Mouse (Mus musculus) liver, embryonic 12.5 days (tissue): ENCODE measurements around the gene Tmem40. TPM values are rescaled to one million over a fixed set of nuclear protein-coding genes. Genes with fewer than 3 reads are reported as not detected.

Experiments
- ATAC-seq: fragments of 200-750 bp; cut with Nextera tagmentation; 2 replicates; pipeline ENCODE4 v1.8.0; 2017; ENCODE audit warnings: moderate number of reproducible peaks, mild to moderate bottlenecking, moderate library complexity
- H3K27ac ChIP-seq: fragments of 300-500 bp; sonication (generic); 2 replicates; pipeline ENCODE4 v1.5.1; 2016; ENCODE audit warnings: mild to moderate bottlenecking
- H3K27me3 ChIP-seq: fragments of 300-500 bp; sonication (generic); replicated peaks from 2 replicates; pipeline ENCODE4 v1.6.1; 2016; ENCODE audit warnings: mild to moderate bottlenecking, moderate library complexity
- H3K36me3 ChIP-seq: fragments of 300-500 bp; sonication (generic); 2 replicates; pipeline ENCODE4 v1.6.1; 2016; ENCODE audit warnings: mild to moderate bottlenecking, moderate library complexity
- H3K4me1 ChIP-seq: fragments of 300-500 bp; sonication (generic); 2 replicates; pipeline ENCODE4 v1.6.1; 2016
- H3K4me2 ChIP-seq: fragments of 300-500 bp; sonication (generic); 2 replicates; pipeline ENCODE4 v1.6.1; 2016; ENCODE audit warnings: mild to moderate bottlenecking, moderate library complexity
- H3K4me3 ChIP-seq: fragments of 300-500 bp; sonication (generic); 2 replicates; pipeline ENCODE4 v1.5.1; 2016; ENCODE audit warnings: mild to moderate bottlenecking, moderate library complexity
- H3K9ac ChIP-seq: fragments of 300-500 bp; sonication (generic); 2 replicates; pipeline ENCODE4 v1.6.1; 2016; ENCODE audit warnings: mild to moderate bottlenecking, moderate library complexity
- H3K9me3 ChIP-seq: fragments of 300-500 bp; sonication (generic); replicated peaks from 2 replicates; pipeline ENCODE4 v1.6.1; 2016; ENCODE audit warnings: mild to moderate bottlenecking, moderate library complexity
- WGBS: fragments of 180-500 bp; shearing (Covaris S2); methylation state at CpG from one replicate; pipeline ENCODE4 v1.1.7; 2016; ENCODE audit not compliant: insufficient replicate concordance; 5-methylcytosine and 5-hydroxymethylcytosine counted together
- polyA plus RNA-seq: library from polyadenylated mRNA; unstranded; fragments of >200 nt; fragmentation: Nextera tagmentation; extraction: Ambion mirVana; gene quantifications from 2 replicates; pipeline ENCODE4 v1.2.1, GENCODE M21; 2016

Gene Tmem40
- polyA plus RNA-seq, 1 experiment from 2014 or later: 32.7 TPM

DNA sequence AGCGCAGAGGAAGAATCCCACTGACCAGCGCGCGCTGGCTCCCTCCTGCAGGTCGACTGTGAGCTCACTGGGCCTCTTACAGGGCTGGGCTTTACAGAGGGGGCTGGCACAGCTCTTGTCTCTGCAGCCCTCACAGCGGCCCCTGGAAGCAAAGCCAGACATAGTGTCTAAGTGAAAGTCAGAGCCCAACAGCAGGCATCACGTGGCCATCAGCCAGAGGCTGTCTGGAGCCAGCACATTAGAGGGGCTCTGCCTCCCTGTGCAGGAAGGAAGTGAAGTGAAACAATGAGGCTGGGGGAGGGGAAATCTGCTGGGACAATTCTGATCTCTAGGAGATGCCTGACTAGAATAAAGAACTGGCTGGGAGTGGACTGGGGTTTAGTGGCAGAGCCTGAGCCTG, 2.0 kb upstream of the Tmem40 start:
- Histone ChIP-seq H3K9ac (0 out of 2 replicates have a peak overlapping the region, but pooled peaks have one; percentile 17), H3K27me3 (no peaks in the 10 kb centered on the region), H3K36me3 (no peaks in the 10 kb centered on the region), H3K4me2 (peak overlapping the region; percentile 47), H3K9me3 (no peaks in the 10 kb centered on the region), H3K4me1 (peaks cover 75% of the 10 kb centered on the region), H3K27ac (peak overlapping the region; percentile 75), H3K4me3 (no peak overlapping the region)
- ATAC-seq: peak; percentile 43
- 8% methylated on average over 7 of the region's 7 CpGs for WGBS

DNA sequence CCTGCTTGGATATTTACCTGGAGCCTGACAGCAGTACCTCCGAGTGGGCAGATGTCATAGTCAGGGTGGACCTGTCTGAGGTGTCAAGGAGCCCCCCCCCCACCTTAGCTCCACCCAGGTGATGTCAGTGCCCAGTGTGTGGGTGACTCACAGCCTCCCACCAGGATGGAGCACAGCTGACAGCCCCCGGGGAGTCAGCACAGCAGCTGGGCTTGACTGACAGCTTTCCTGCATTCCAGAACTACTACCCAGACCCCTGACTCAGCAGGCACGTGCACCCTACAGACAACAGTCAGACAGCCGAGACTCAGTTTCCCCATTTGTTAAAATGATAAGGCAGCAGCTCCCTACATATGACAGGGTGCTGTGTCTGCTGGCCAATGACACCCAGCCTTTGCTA, 1.2 kb downstream of the Tmem40 start:
- peak overlapping the region; percentile 80; the same call in 1 of the 2 replicates for H3K27ac ChIP-seq
- no peak overlapping the region for H3K4me3 ChIP-seq
- no peaks in the 10 kb centered on the region for H3K9me3 ChIP-seq
- H3K36me3 ChIP-seq: no peaks in the 10 kb centered on the region
- peaks cover 86% of the 10 kb centered on the region for H3K4me1 ChIP-seq
- H3K4me2 ChIP-seq: no peak overlapping the region
- ATAC-seq: no peak
- H3K9ac ChIP-seq: no peak overlapping the region
- 44% methylated on average over 4 of the region's 4 CpGs for WGBS
- H3K27me3 ChIP-seq: no peaks in the 10 kb centered on the region

DNA sequence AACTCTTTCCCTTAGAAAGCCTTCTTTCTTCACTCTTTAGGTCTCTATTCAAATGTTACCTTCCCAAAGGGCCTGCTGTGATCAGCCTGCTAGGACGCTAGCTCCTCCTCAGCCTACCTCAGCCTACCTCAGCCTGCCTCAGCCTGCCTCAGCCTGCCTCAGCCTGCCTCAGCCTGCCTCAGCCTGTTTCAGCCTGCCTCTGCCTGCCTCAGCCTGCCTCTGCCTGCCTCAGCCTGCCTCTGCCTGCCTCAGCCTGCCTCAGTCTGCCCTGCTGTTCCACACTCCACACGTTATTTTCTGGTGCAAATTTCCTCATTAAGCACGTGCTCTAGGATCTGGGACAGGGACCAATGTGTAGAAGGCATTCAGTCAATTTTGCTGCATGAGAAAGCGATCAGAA, 2.1 kb downstream of the Tmem40 start:
- ATAC-seq: no peak
- no peak overlapping the region for H3K4me2 ChIP-seq
- no peaks in the 10 kb centered on the region for H3K9me3 ChIP-seq
- 88% methylated on average over 4 of the region's 4 CpGs for WGBS
- peaks cover 94% of the 10 kb centered on the region for H3K4me1 ChIP-seq
- H3K4me3 ChIP-seq: no peak overlapping the region
- H3K9ac ChIP-seq: 0 out of 2 replicates have a peak overlapping the region, but pooled peaks have one; percentile 60
- no peaks in the 10 kb centered on the region for H3K27me3 ChIP-seq
- H3K27ac ChIP-seq: peak overlapping the region; percentile 80
- no peaks in the 10 kb centered on the region for H3K36me3 ChIP-seq

DNA sequence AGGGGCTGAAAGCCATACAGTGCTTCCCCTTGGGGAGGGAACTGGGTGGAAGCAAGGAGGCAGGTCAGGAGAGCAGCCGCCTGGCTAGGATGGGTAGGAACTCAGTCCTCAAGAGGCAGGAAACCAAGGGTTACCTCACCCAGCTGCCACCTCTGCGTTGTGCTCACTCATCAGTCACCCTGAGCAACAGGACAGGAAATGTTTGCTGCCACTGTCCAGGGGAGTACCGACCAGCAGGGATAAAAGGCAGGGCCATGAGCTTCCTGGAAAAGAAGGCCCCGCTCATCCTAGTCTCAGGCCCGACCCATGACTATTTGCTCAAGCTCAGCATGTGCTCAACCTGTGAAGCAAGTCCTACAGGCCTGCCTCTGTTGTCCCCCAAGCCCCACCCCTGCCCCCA, 2.7 kb downstream of the Tmem40 start:
- H3K9me3 ChIP-seq: no peaks in the 10 kb centered on the region
- H3K9ac ChIP-seq: peak overlapping the region; percentile 60
- H3K27me3 ChIP-seq: no peaks in the 10 kb centered on the region
- peak overlapping the region; percentile 64 for H3K4me2 ChIP-seq
- peak; percentile 11 for ATAC-seq
- H3K36me3 ChIP-seq: no peaks in the 10 kb centered on the region
- WGBS: 32% methylated on average over 5 of the region's 5 CpGs
- peaks cover 96% of the 10 kb centered on the region for H3K4me1 ChIP-seq
- peak overlapping the region; percentile 80 for H3K27ac ChIP-seq
- peak overlapping the region; percentile 48; the same call in 1 of the 2 replicates for H3K4me3 ChIP-seq

DNA sequence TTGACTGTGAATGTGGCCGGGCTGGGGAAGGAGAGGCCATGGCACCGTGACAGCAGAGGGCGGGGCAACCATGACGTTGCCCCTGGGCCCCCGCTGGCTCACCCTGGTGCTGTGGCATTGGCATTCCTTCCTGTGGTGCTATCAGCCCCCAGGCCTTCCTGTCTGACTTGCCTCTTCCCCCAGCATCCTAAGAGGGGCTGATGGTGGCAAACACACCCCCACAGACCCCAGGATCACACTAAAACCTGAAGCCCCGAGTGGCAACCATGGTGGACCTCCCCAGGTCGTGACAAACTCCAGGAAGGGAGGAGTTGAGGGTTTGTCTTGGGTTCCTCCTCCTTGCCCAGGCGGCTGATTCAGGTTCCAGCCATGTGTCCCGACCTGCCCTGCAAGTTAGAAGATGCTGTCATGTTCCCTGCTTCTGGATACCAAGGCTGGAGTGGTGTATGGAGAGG, 3.2 kb downstream of the Tmem40 start:
- 12% methylated on average over 9 of the region's 9 CpGs for WGBS
- Histone ChIP-seq H3K4me1 (peaks cover 92% of the 10 kb centered on the region), H3K4me3 (peak overlapping the region; percentile 48), H3K4me2 (peak overlapping the region; percentile 64), H3K9me3 (no peaks in the 10 kb centered on the region), H3K36me3 (no peaks in the 10 kb centered on the region), H3K27ac (peak overlapping the region; percentile 80), H3K9ac (peak overlapping the region; percentile 60), H3K27me3 (no peaks in the 10 kb centered on the region)
- peak; percentile 85 for ATAC-seq

DNA sequence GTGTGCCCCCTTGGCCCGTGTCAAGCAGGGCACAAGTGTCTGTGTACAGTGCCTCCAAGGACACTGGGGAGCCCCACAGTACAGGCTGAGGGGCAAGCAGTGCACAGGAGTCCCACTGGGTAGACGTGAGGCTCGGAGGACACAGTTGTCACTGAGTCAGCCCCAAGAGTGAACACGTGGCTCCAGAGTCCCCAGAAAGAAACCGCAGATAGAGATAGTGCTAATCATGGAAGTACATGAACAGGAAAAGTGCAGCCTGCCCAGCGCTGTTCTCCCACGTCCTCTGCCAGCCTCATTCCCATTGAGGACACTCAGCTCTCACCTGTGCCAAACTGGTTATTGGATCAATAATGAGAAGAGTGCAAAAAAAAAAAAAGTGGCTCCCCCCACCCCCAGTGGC, 6.7 kb downstream of the Tmem40 start:
- WGBS: 23% methylated on average over 7 of the region's 7 CpGs
- 0 out of 2 replicates have a peak overlapping the region, but pooled peaks have one; percentile 13 for H3K4me3 ChIP-seq
- peak; percentile 81 for ATAC-seq
- peak overlapping the region; percentile 60 for H3K4me2 ChIP-seq
- H3K4me1 ChIP-seq: peaks cover 74% of the 10 kb centered on the region
- peak overlapping the region; percentile 63 for H3K27ac ChIP-seq
- no peaks in the 10 kb centered on the region for H3K36me3 ChIP-seq
- no peaks in the 10 kb centered on the region for H3K9me3 ChIP-seq
- peak overlapping the region; percentile 55 for H3K9ac ChIP-seq
- no peaks in the 10 kb centered on the region for H3K27me3 ChIP-seq

DNA sequence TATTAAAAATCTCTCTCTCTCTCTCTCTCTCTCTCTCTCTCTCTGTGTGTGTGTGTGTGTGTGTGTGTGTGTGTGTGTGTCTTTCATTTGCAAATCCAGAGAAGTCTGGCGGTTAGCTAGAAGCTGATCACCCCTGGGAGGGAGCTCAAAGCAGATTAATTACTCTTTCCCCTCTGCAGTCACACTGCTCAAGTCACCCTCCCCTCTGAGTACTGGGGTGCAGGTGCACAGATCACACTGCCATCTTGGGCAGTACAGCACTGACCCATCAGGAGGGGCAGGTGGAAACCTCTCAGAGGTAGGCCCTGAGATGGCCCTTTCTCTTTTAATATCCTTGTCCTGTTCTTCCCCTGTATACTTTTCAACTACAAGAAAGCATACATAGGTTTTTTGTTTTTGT, 15.9 kb downstream of the Tmem40 start:
- Histone ChIP-seq H3K27me3 (no peaks in the 10 kb centered on the region), H3K4me3 (no peak overlapping the region), H3K4me1 (peaks cover 32% of the 10 kb centered on the region), H3K9me3 (no peaks in the 10 kb centered on the region), H3K27ac (no peak overlapping the region), H3K9ac (no peak overlapping the region), H3K4me2 (no peak overlapping the region), H3K36me3 (no peaks in the 10 kb centered on the region)
- 88% methylated on average over 1 of the region's 1 CpGs for WGBS
- no peak for ATAC-seq

DNA sequence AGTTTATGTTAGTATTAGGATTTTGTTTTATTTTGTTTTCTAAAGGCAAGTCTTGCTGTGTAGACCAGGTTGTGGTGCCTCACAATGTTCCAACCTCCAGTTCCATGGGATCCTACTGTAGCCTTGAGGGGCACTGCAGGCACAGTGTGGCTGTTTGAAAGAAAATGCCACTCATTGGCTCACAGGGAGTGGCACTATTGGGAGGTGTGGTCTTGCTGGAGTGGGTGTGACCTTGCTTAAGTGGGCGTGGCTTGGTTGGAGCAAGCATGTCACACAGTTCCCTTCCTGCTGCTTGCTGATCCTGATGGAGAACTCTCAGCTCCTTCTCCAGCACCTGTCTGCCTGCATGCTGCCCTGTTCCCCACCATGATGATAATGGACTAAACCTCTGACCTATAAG, 18.6 kb downstream of the Tmem40 start:
- peak; percentile 91 for ATAC-seq
- no peak overlapping the region for H3K9ac ChIP-seq
- WGBS: 4% methylated on average over 1 of the region's 1 CpGs
- H3K27me3 ChIP-seq: no peaks in the 10 kb centered on the region
- H3K4me1 ChIP-seq: peaks cover 41% of the 10 kb centered on the region
- H3K4me3 ChIP-seq: no peak overlapping the region
- no peak overlapping the region for H3K4me2 ChIP-seq
- H3K27ac ChIP-seq: peak overlapping the region; percentile 62
- H3K9me3 ChIP-seq: no peaks in the 10 kb centered on the region
- no peaks in the 10 kb centered on the region for H3K36me3 ChIP-seq

DNA sequence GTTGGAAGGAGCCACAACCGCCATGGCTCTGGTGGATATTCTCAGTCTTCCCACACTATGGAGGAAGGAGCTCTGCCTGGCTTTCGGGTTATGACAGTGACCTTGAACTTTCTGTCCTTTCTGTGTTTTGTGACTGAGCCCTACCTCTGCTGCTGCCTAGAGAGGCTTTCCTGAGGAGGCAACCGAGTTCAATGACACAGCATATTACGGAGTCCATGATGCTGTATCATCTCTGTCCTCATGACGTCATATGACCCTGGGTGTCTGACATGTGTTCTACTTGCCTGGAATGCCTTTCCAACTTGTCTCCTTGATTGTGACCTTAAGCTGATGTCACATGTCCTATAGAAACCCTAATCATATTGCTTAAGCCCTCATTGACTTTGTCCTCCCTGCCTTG, 23.2 kb downstream of the Tmem40 start:
- no peak overlapping the region for H3K9ac ChIP-seq
- H3K27ac ChIP-seq: no peak overlapping the region; the same call in 1 of the 2 replicates
- peaks cover 21% of the 10 kb centered on the region for H3K4me1 ChIP-seq
- no peaks in the 10 kb centered on the region for H3K9me3 ChIP-seq
- ATAC-seq: peak; percentile 48
- no peak overlapping the region for H3K4me2 ChIP-seq
- no peaks in the 10 kb centered on the region for H3K27me3 ChIP-seq
- H3K36me3 ChIP-seq: peaks cover 7% of the 10 kb centered on the region; the same call in 1 of the 2 replicates
- H3K4me3 ChIP-seq: no peak overlapping the region
- 73% methylated on average over 5 of the region's 5 CpGs for WGBS

DNA sequence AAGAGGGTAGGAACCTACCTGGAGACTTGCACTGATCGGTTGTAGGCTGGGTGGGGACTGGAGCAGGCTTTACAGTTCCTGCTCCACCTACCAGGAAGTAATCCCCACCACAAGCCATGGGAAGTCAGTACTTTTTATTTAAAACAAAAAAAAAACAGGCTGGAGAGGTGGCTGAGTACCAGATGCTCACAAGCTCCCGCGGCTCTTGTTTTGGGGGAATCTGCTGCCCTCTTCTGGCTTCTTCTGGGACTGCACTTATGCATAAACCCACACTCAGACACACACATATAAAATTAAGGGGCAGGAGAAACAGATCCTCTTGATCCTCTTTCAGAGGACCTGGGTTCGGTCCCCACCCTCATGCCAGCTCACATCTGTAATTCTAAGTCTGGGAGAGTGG, 27.3 kb downstream of the Tmem40 start:
- Histone ChIP-seq H3K27ac (no peak overlapping the region), H3K9me3 (no peaks in the 10 kb centered on the region), H3K4me3 (no peak overlapping the region), H3K9ac (no peak overlapping the region), H3K36me3 (peaks cover 7% of the 10 kb centered on the region; the same call in 1 of the 2 replicates), H3K27me3 (no peaks in the 10 kb centered on the region), H3K4me2 (no peak overlapping the region), H3K4me1 (peaks cover 14% of the 10 kb centered on the region)
- ATAC-seq: no peak
- WGBS: 64% methylated on average over 4 of the region's 4 CpGs

DNA sequence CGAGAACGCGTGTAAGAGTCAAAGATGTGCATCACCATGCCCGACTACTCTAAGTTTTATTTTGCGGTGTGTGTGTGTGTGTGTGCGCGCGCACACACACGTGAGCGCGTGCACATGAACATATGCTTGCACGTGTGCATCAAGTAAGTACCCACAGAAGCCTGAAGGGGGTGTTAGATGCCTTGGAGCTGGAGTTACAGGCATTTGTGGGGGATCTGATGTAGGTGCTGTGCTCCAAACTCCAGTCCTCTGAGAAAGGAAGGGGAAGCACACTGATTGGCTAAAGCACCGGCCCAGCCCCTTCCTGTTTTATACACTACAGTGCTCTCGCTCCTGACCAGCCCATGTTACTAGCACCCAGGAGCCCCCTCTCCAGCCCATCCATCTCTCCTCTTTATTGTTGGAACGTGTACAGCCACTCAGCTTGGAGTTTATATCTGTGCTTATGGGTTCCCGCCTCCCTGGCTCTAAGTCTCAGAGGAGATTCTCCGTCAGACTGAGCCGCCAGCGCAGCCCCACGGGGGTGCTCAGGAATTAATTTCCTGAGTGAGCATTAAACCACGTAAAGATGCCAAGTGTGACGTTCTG, 29.8 kb downstream of the Tmem40 start:
- ATAC-seq: no peak
- Histone ChIP-seq H3K27ac (no peak overlapping the region), H3K36me3 (peaks cover 7% of the 10 kb centered on the region; the same call in 1 of the 2 replicates), H3K4me3 (no peak overlapping the region), H3K9me3 (no peaks in the 10 kb centered on the region), H3K27me3 (no peaks in the 10 kb centered on the region), H3K4me1 (0 out of 2 replicates have a peak, but pooled peaks cover 5% of the 10 kb centered on the region), H3K4me2 (no peak overlapping the region), H3K9ac (no peak overlapping the region)
- WGBS: 78% methylated on average over 22 of the region's 22 CpGs

DNA sequence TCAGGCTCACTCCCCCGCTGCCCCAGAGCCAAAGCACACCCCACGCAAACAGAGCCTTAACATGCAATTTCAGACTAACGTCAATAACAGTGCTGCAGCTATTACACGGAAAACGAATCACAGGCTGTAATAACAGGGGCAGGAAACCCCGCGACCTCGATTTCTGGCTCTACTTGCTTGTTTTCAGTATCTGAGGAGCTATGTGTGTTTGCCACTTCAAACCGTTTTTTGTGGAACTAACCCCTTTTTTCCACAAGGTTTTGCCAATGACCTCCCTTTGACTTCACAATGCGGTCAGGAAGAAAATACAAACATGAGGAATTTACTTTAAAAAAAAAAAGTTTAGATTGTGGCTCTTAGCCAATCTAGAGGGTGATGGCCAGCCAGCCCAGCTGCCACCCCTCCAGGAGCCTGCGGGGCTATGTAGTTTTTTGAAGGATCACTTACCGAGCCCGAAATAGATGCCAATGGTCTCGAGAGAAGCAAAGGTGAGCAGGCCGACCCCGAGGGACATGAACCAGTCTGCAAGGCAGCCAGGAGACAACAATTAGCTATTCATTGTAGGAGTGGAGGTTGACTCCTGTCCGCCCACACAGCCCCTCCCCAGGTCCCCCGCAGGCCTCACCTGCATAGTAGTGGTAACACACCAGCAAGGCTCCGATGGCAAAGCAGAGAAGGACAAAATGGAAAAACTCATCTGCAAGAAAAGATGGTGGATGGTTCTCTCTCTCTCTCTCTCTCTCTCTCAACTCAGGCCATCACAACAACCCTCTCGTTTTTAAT, 31.5 kb downstream of the Tmem40 start:
- H3K4me3 ChIP-seq: no peak overlapping the region
- H3K4me2 ChIP-seq: no peak overlapping the region
- no peaks in the 10 kb centered on the region for H3K27me3 ChIP-seq
- no peak for ATAC-seq
- H3K9ac ChIP-seq: no peak overlapping the region
- 71% methylated on average over 20 of the region's 20 CpGs for WGBS
- no peaks in the 10 kb centered on the region; the same call in 1 of the 2 replicates for H3K9me3 ChIP-seq
- 0 out of 2 replicates have a peak, but pooled peaks cover 5% of the 10 kb centered on the region for H3K4me1 ChIP-seq
- no peak overlapping the region for H3K27ac ChIP-seq
- H3K36me3 ChIP-seq: no peaks in the 10 kb centered on the region
